23 mouse cellular contexts compared by ENCODE assay signal in the genomic region with DNA sequence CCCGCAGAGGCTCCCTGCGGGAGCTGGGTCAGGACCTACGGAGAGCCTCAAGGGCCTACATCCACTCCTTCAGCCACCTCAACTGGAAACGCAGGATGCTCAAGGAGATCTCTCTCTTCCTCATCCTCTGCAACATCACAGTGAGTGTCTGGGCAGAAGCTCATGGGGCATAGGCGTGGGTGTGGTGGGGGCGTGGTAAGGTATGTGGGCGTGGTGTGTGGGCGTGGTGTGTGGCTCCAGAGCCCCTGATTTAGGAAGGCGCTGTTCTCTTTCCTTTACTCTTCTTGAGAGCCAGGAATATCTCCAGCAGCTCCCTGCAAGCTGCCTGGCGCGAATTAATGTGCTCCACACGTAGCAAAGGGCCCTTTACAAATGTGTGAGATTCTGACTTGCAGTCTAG. TPM values are rescaled to one million over a fixed set of nuclear protein-coding genes. Genes with fewer than 3 reads are reported as not detected.
A peak's percentile ranks its signal among the peaks of the same experiment; 100 is the strongest.
DNase-seq lines count a peak whose midpoint lies in the region; ATAC-seq lines count a peak whose summit lies in the region.
"Had no signal": no experiment of that assay in that cellular context is flagged by ENCODE, and none has a peak within 500 bp of the region (broad histone marks: within the 10 kb centered on the region; RNA-seq: fewer than 3 reads in every experiment).

No protein-coding gene starts in this region.

- H3K27ac ChIP-seq in limb, embryonic 10.5 days = peak overlapping the region; percentile 78
- H3K27ac ChIP-seq: embryonic facial prominence, embryonic 13.5 days; heart, embryonic 10.5 days; hindbrain, embryonic 13.5 days; intestine, embryonic 15.5 days; liver, embryonic 14.5 days had no signal

- no peak for ATAC-seq in inflammation-experienced regulatory T-cells, adult 6 months
- ATAC-seq: forebrain, embryonic 16.5 days; intestine, embryonic 15.5 days; midbrain, embryonic 16.5 days had no signal

- peaks cover 49% of the 10 kb centered on the region for H3K27me3 ChIP-seq in limb, embryonic 10.5 days (ENCODE audit: low read depth, poor library complexity, severe bottlenecking)

- peak; percentile 34 to 38 for DNase-seq in kidney, postnatal 4 days
- DNase-seq in kidney, postnatal 14 days = no peak
- peak; percentile 17 for DNase-seq in A20 (ENCODE audit: low read depth, low spot score)
- DNase-seq in R1 (ENCODE audit: low read depth, low spot score) = peak; percentile 58
- no peak for DNase-seq in limb, embryonic 10.5 days (ENCODE audit: low spot score)
- DNase-seq in lung, adult 18-20 months = no peak
- no peak for DNase-seq in frontal cortex, postnatal 25 days (ENCODE audit: low spot score in 2 of 2)
- DNase-seq: adrenal gland, postnatal 10 days; cerebellum, adult 11-12 months; cerebellum, postnatal 36 days; gastrocnemius, postnatal 36 days; heart, postnatal 10 days; lung, postnatal 10 days; right cerebral cortex, postnatal 14 days had no signal

- peaks cover 61% of the 10 kb centered on the region for H3K4me1 ChIP-seq in limb, embryonic 10.5 days

- no peaks in the 10 kb centered on the region for H3K36me3 ChIP-seq in limb, embryonic 10.5 days
- H3K36me3 ChIP-seq: embryonic facial prominence, embryonic 13.5 days; heart, embryonic 10.5 days; intestine, embryonic 15.5 days had no signal

- 6% methylated on average over 12 of the region's 12 CpGs for WGBS in limb, embryonic 10.5 days

- H3K9me3 ChIP-seq in limb, embryonic 10.5 days (replicated peaks) = no peaks in the 10 kb centered on the region
- H3K9me3 ChIP-seq: embryonic facial prominence, embryonic 13.5 days; heart, embryonic 10.5 days; hindbrain, embryonic 13.5 days; intestine, embryonic 15.5 days had no signal

- 0 out of 2 replicates have a peak overlapping the region, but pooled peaks have one; percentile 14 for H3K4me3 ChIP-seq in limb, embryonic 10.5 days
- H3K4me3 ChIP-seq: embryonic facial prominence, embryonic 13.5 days; heart, embryonic 10.5 days; hindbrain, embryonic 13.5 days; intestine, embryonic 15.5 days had no signal

RNA-seq across cellular contexts. Expression of gene Otop3, which starts 10.4 kb away (rescaled TPM):
- not detected in 2 replicates for polyA plus RNA-seq in limb, embryonic 10.5 days (2016; fragmentation: Nextera tagmentation; extraction: Ambion mirVana)
- not detected for polyA plus RNA-seq in inflammation-experienced regulatory T-cells, adult 6 months (2017; shearing (Covaris generic))
- polyA plus RNA-seq: embryonic facial prominence, embryonic 13.5 days; kidney, embryonic 14.5 days; liver, embryonic 14.5 days had no signal

RNA-seq across cellular contexts. Expression of gene Hid1, which starts 22.6 kb away (rescaled TPM):
- polyA plus RNA-seq in limb, embryonic 10.5 days (2016; fragmentation: Nextera tagmentation; extraction: Ambion mirVana) = 2.8 and 2.9 TPM in 2 replicates
- polyA plus RNA-seq in inflammation-experienced regulatory T-cells, adult 6 months (2017; shearing (Covaris generic)) = 1 to 10 TPM; 1.9 to 3.4 (median 2.6) TPM

RNA-seq across cellular contexts. Expression of gene Ush1g, which starts 23.1 kb away (rescaled TPM):
- not detected in 2 replicates for polyA plus RNA-seq in limb, embryonic 10.5 days (2016; fragmentation: Nextera tagmentation; extraction: Ambion mirVana)
- polyA plus RNA-seq in inflammation-experienced regulatory T-cells, adult 6 months (2017; shearing (Covaris generic)) = not detected
- polyA plus RNA-seq: embryonic facial prominence, embryonic 13.5 days; intestine, embryonic 15.5 days; kidney, embryonic 14.5 days had no signal

RNA-seq across cellular contexts. Expression of gene Cdr2l, which starts 36.7 kb away (rescaled TPM):
- polyA plus RNA-seq in limb, embryonic 10.5 days (2016; fragmentation: Nextera tagmentation; extraction: Ambion mirVana) = 15.2 and 16.4 TPM in 2 replicates
- polyA plus RNA-seq in inflammation-experienced regulatory T-cells, adult 6 months (2017; shearing (Covaris generic)) = not detected

RNA-seq across cellular contexts. Expression of gene Otop2, which starts 38.0 kb away (rescaled TPM):
- not detected in 2 replicates for polyA plus RNA-seq in limb, embryonic 10.5 days (2016; fragmentation: Nextera tagmentation; extraction: Ambion mirVana)
- polyA plus RNA-seq in inflammation-experienced regulatory T-cells, adult 6 months (2017; shearing (Covaris generic)) = not detected
- polyA plus RNA-seq: heart, embryonic 10.5 days; hindbrain, embryonic 13.5 days; intestine, embryonic 15.5 days; liver, embryonic 14.5 days had no signal

Comparison
In these comparisons a context has a peak if more than half of its experiments do, and no peak if none do; other contexts are left out.
1. DNase-seq: peak in kidney, postnatal 4 days (2 of 2), A20 (single experiment) and R1 (single experiment); none in kidney, postnatal 14 days (single experiment), limb, embryonic 10.5 days (single experiment), lung, adult 18-20 months (0 of 2) and frontal cortex, postnatal 25 days (0 of 2).